Mouse (Mus musculus) midbrain, embryonic 10.5 days (tissue): ENCODE measurements around the gene Gm13030. TPM values are rescaled to one million over a fixed set of nuclear protein-coding genes. Genes with fewer than 3 reads are reported as not detected.
A peak's percentile ranks its signal among the peaks of the same experiment; 100 is the strongest.
"Not testable (repeated sequence)": the region's sequence is repeated elsewhere in the genome, so short reads cannot be mapped to it uniquely, and the experiment has no call there.

ENCODE experiments used
- DNase-seq: peaks from one replicate; pipeline ENCODE4 v3.0.0-alpha.2; 2017; ENCODE audit warnings: low spot score
- H3K27ac ChIP-seq: fragments of 300-500 bp; sonication (generic); replicated peaks from 2 replicates; pipeline ENCODE4 v1.5.1; 2016; ENCODE audit warnings: mild to moderate bottlenecking
- H3K27me3 ChIP-seq: fragments of 300-500 bp; sonication (generic); 2 replicates; pipeline ENCODE4 v1.6.1; 2016; ENCODE audit warnings: low read depth, mild to moderate bottlenecking; ENCODE audit not compliant: poor library complexity, severe bottlenecking
- H3K36me3 ChIP-seq: fragments of 300-500 bp; sonication (generic); 2 replicates; pipeline ENCODE4 v1.6.1; 2016; ENCODE audit warnings: mild to moderate bottlenecking, moderate library complexity
- H3K4me1 ChIP-seq: fragments of 300-500 bp; sonication (generic); 2 replicates; pipeline ENCODE4 v1.6.1; 2016
- H3K4me3 ChIP-seq: fragments of 300-500 bp; sonication (generic); 2 replicates; pipeline ENCODE4 v1.5.1; 2016; ENCODE audit warnings: mild to moderate bottlenecking, moderate library complexity
- H3K9me3 ChIP-seq: fragments of 300-500 bp; sonication (generic); replicated peaks from 2 replicates; pipeline ENCODE4 v1.6.1; 2016; ENCODE audit warnings: mild to moderate bottlenecking
- WGBS: fragments of 180-500 bp; shearing (Covaris S2); methylation state at CpG from one replicate; pipeline ENCODE4 v1.1.7; 2016; 5-methylcytosine and 5-hydroxymethylcytosine counted together
- polyA plus RNA-seq: library from polyadenylated mRNA; unstranded; fragments of >200 nt; fragmentation: Nextera tagmentation; extraction: Ambion mirVana; gene quantifications from 2 replicates; pipeline ENCODE4 v1.2.1, GENCODE M21; 2016

Gm13030 gene
- polyA plus RNA-seq, 1 experiment from 2014 or later, result not detected

- peak; percentile 82 for DNase-seq
- WGBS, result 22% methylated on average over 6 of the region's 6 CpGs
- Histone ChIP-seq H3K27ac (no peak overlapping the region), H3K36me3 (no peaks in the 10 kb centered on the region), H3K27me3 (peaks cover 36% of the 10 kb centered on the region), H3K9me3 (no peaks in the 10 kb centered on the region), H3K4me1 (peaks cover 26% of the 10 kb centered on the region), H3K4me3 (no peak overlapping the region)
Observed at GRCm38 (mm10) chr4:138884261-138884660, 10.5 kb upstream of the Gm13030 start.

- Histone ChIP-seq H3K27me3 (peaks cover 37% of the 10 kb centered on the region), H3K9me3 (no peaks in the 10 kb centered on the region), H3K4me1 (peaks cover 21% of the 10 kb centered on the region), H3K4me3 (peak overlapping the region; percentile 30; the same call in 1 of the 2 replicates), H3K36me3 (no peaks in the 10 kb centered on the region), H3K27ac (no peak overlapping the region)
- DNase-seq, result no peak
- WGBS, result 14% methylated on average over 16 of the region's 16 CpGs
Observed at GRCm38 (mm10) chr4:138882179-138882578, 8.4 kb upstream of the Gm13030 start.

- Histone ChIP-seq H3K27ac (no peak overlapping the region), H3K9me3 (no peaks in the 10 kb centered on the region), H3K27me3 (peaks cover 37% of the 10 kb centered on the region), H3K4me3 (no peak overlapping the region), H3K4me1 (peaks cover 20% of the 10 kb centered on the region), H3K36me3 (no peaks in the 10 kb centered on the region)
- no peak for DNase-seq
- WGBS, result 84% methylated on average over 7 of the region's 7 CpGs
Observed at GRCm38 (mm10) chr4:138880811-138881584, 7.2 kb upstream of the Gm13030 start.

GRCm38 (mm10) chr4:138879808-138880207 is 6.0 kb upstream of the Gm13030 start:
- WGBS, result 93% methylated on average over 11 of the region's 11 CpGs
- Histone ChIP-seq H3K9me3 (no peaks in the 10 kb centered on the region), H3K36me3 (no peaks in the 10 kb centered on the region), H3K27me3 (peaks cover 37% of the 10 kb centered on the region), H3K4me3 (no peak overlapping the region), H3K4me1 (peaks cover 20% of the 10 kb centered on the region), H3K27ac (no peak overlapping the region)
- no peak for DNase-seq

DNA sequence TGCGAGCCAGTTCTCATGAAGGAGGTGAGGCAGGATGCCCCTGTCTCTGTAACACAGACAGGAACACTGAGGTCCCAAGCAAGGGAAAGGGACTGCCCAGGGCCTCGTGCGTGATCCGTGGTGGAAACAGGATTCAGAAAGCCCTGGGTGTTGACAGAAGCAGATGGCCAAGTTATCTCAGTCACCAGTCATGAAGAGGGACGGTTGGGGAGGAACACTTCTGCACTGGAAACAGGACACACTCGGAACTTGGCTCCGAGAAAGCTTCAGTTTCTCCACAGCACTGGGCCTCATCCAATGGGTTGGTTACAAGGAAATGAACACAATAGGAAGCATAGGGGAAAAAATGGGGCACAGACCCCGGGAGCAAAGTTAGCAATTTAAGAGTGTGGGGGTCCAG is 5.0 kb upstream of the Gm13030 start:
- peaks cover 37% of the 10 kb centered on the region for H3K27me3 ChIP-seq
- H3K36me3 ChIP-seq, result no peaks in the 10 kb centered on the region
- DNase-seq, result no peak
- WGBS, result 75% methylated on average over 8 of the region's 8 CpGs
- H3K27ac ChIP-seq, result 0 out of 2 replicates have a peak overlapping the region, but pooled peaks have one; percentile 15
- H3K4me1 ChIP-seq, result peaks cover 20% of the 10 kb centered on the region
- H3K4me3 ChIP-seq, result no peak overlapping the region
- H3K9me3 ChIP-seq, result no peaks in the 10 kb centered on the region

- 0 out of 2 replicates have a peak within 1 kb of the TSS, but pooled peaks have one; percentile 15 for H3K27ac ChIP-seq
Observed at GRCm38 (mm10) chr4:138877731-138878130, 4.0 kb upstream of the Gm13030 start, which contains the start of gene Pla2g2e. TSS of gene Pla2g2e (plus strand) at chr4:138877942.

DNA sequence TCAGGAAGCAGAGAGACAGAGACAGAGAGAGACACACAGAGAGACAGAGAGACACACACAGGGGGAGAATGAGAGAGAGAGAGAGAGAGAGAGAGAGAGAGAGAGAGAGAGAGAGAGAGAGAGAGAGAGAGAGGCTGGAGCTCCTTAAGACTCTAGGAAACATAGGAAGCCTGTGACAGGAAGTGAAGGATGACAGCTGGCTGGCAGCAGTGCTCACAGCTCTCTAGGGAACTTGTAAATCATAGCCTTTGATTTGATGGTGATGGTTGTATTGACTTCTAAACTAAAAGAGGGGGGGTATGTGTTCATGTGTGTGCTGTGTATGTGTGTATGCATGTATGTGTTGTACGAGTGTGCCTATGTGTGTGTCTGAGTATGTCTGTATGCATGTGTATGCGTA is 2.2 kb upstream of the Gm13030 start:
- Histone ChIP-seq H3K27me3 (peaks cover 16% of the 10 kb centered on the region; the same call in 1 of the 2 replicates), H3K4me3 (no peak overlapping the region), H3K27ac (no peak overlapping the region), H3K4me1 (peaks cover 12% of the 10 kb centered on the region; the same call in 1 of the 2 replicates), H3K9me3 (no peaks in the 10 kb centered on the region; the same call in 1 of the 2 replicates), H3K36me3 (no peaks in the 10 kb centered on the region)
- 94% methylated on average over 2 of the region's 2 CpGs for WGBS
- no peak for DNase-seq

More at GRCm38 (mm10) chr4:138877731-138878130, 4.0 kb upstream of the Gm13030 start, which contains the start of gene Pla2g2e:
- no peak for DNase-seq
- no peaks in the 10 kb centered on the region; the same call in 1 of the 2 replicates for H3K9me3 ChIP-seq
- H3K4me3 ChIP-seq, result no peak within 1 kb of the TSS
- no peaks in the 10 kb centered on the region for H3K36me3 ChIP-seq
- H3K4me1 ChIP-seq, result peaks cover 20% of the 10 kb centered on the region
- 85% methylated on average over 4 of the region's 4 CpGs for WGBS
- H3K27me3 ChIP-seq, result peaks cover 33% of the 10 kb centered on the region

GRCm38 (mm10) chr4:138875275-138875674 is 1.5 kb upstream of the Gm13030 start:
- DNase-seq, H3K4me3 ChIP-seq, H3K36me3 ChIP-seq, H3K27ac ChIP-seq, H3K9me3 ChIP-seq, H3K27me3 ChIP-seq: not testable (repeated sequence)
- 86% methylated on average over 2 of the region's 2 CpGs for WGBS
- H3K4me1 ChIP-seq, result peaks cover 12% of the 10 kb centered on the region; the same call in 1 of the 2 replicates

GRCm38 (mm10) chr4:138868666-138869065 is 5.1 kb downstream of the Gm13030 start:
- no peak for DNase-seq
- Histone ChIP-seq H3K4me3 (no peak overlapping the region), H3K36me3 (no peaks in the 10 kb centered on the region), H3K27me3 (no peaks in the 10 kb centered on the region), H3K27ac (no peak overlapping the region), H3K4me1 (peaks cover 11% of the 10 kb centered on the region; the same call in 1 of the 2 replicates), H3K9me3 (no peaks in the 10 kb centered on the region; the same call in 1 of the 2 replicates)
- 58% methylated on average over 8 of the region's 8 CpGs for WGBS

GRCm38 (mm10) chr4:138866413-138866812 is 7.4 kb downstream of the Gm13030 start:
- no peak overlapping the region for H3K27ac ChIP-seq
- 14% methylated on average over 7 of the region's 7 CpGs for WGBS
- H3K27me3 ChIP-seq, result no peaks in the 10 kb centered on the region
- DNase-seq, result peak; percentile 71
- peaks cover 11% of the 10 kb centered on the region; the same call in 1 of the 2 replicates for H3K4me1 ChIP-seq
- no peak overlapping the region for H3K4me3 ChIP-seq
- H3K9me3 ChIP-seq, result no peaks in the 10 kb centered on the region
- no peaks in the 10 kb centered on the region for H3K36me3 ChIP-seq

DNA sequence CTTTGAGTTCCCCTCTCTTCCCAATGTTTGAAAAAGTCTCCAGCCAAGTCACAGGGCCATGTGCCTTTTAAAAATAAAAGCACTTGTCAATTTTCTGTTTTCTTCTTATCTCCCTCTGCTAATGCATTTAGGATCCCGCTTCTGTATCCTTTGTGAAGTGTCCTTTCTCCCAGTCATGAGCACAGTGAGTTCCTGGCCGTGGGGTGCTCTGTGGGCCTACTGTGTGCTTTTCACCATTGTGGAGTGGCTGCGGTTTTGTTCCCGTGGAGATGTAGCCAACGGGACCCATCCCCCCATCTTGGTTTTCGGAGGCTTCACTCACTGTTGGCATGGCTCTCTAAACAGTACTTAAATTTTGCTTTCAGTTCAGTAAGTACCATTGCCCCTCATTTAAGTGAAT is 7.8 kb downstream of the Gm13030 start:
- Histone ChIP-seq H3K9me3 (no peaks in the 10 kb centered on the region), H3K4me1 (peaks cover 11% of the 10 kb centered on the region; the same call in 1 of the 2 replicates), H3K27ac (no peak overlapping the region), H3K4me3 (no peak overlapping the region), H3K27me3 (no peaks in the 10 kb centered on the region), H3K36me3 (no peaks in the 10 kb centered on the region)
- 73% methylated on average over 6 of the region's 6 CpGs for WGBS
- no peak for DNase-seq

- WGBS, result 68% methylated on average over 5 of the region's 5 CpGs
- H3K4me1 ChIP-seq, result peaks cover 11% of the 10 kb centered on the region; the same call in 1 of the 2 replicates
Observed at GRCm38 (mm10) chr4:138865092-138865491, 8.7 kb downstream of the Gm13030 start.

More at GRCm38 (mm10) chr4:138865092-138865491, 8.7 kb downstream of the Gm13030 start:
- H3K4me3 ChIP-seq, result no peak overlapping the region
- no peaks in the 10 kb centered on the region for H3K9me3 ChIP-seq
- DNase-seq, result no peak
- H3K27ac ChIP-seq, result no peak overlapping the region
- no peaks in the 10 kb centered on the region for H3K27me3 ChIP-seq
- H3K36me3 ChIP-seq, result no peaks in the 10 kb centered on the region
